ENCODE assay signal across 9 mouse cellular contexts in the genomic region with DNA sequence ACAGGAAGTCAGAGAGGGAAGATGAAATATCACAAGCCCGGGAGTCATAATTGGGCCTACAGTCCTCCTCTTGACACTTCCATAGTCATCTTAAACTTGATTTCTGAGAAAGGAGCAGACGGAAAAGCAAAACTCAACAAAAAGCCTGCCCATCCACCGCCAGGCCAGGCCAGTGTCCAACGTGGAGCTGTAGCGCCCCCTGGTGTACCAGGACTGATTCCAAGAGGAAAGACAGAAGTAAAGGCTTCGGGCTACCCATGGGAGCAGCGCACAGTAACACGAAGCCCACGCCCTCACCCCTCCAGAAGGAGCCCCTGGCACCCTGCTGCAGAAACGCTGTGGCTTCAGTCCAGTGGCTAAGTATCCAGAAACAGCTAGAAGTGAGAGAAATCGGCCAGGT. TPM values are rescaled to one million over a fixed set of nuclear protein-coding genes. Genes with fewer than 3 reads are reported as not detected.
DNase-seq lines count a peak whose midpoint lies in the region; ATAC-seq lines count a peak whose summit lies in the region.
"Had no signal": no experiment of that assay in that cellular context is flagged by ENCODE, and none has a peak within 500 bp of the region (broad histone marks: within the 10 kb centered on the region; RNA-seq: fewer than 3 reads in every experiment).

No protein-coding gene starts in this region.

- H3K27ac ChIP-seq in embryonic facial prominence, embryonic 14.5 days (replicated peaks; ENCODE audit: low read depth, low read length): no peak overlapping the region
- H3K27ac ChIP-seq in heart, embryonic 16.5 days (ENCODE audit: low read length): no peak overlapping the region
- no peak overlapping the region for H3K27ac ChIP-seq in liver, embryonic 16.5 days (ENCODE audit: low read length)
- H3K27ac ChIP-seq: macrophage had no signal

- no peak overlapping the region for H3K9ac ChIP-seq in embryonic facial prominence, embryonic 14.5 days (ENCODE audit: low read depth, low read length)
- H3K9ac ChIP-seq in heart, embryonic 16.5 days (ENCODE audit: low read length): no peak overlapping the region
- no peak overlapping the region for H3K9ac ChIP-seq in liver, embryonic 16.5 days (ENCODE audit: low read depth, low read length)

- H3K4me3 ChIP-seq in embryonic facial prominence, embryonic 14.5 days (ENCODE audit: low read depth, low read length): no peak overlapping the region
- H3K4me3 ChIP-seq in heart, embryonic 16.5 days (ENCODE audit: low read length): no peak overlapping the region
- no peak overlapping the region for H3K4me3 ChIP-seq in liver, embryonic 16.5 days (ENCODE audit: low read depth, low read length)

- no peaks in the 10 kb centered on the region for H3K27me3 ChIP-seq in embryonic facial prominence, embryonic 14.5 days (replicated peaks; ENCODE audit: control insufficient read depth, insufficient read depth, low read length)
- peaks cover 5% of the 10 kb centered on the region for H3K27me3 ChIP-seq in heart, embryonic 16.5 days (ENCODE audit: control insufficient read depth, insufficient read depth, low read length)
- no peaks in the 10 kb centered on the region for H3K27me3 ChIP-seq in liver, embryonic 16.5 days (ENCODE audit: control insufficient read depth, insufficient read depth, low read depth, low read length)

- 5% methylated on average over 11 of the region's 11 CpGs for WGBS in embryonic facial prominence, embryonic 14.5 days
- 6% methylated on average over 11 of the region's 11 CpGs for WGBS in heart, embryonic 16.5 days
- 5% methylated on average over 11 of the region's 11 CpGs for WGBS in liver, embryonic 16.5 days (ENCODE audit: insufficient replicate concordance)

- ATAC-seq in embryonic facial prominence, embryonic 14.5 days (ENCODE audit: low read depth): peak; percentile 83
- peak; percentile 35; the same call in 1 of the 2 replicates for ATAC-seq in heart, embryonic 16.5 days (replicated peaks; ENCODE audit: extremely low read depth, insufficient read depth, low FRiP score)
- ATAC-seq in liver, embryonic 16.5 days (ENCODE audit: low read depth): 0 out of 2 replicates have a peak, but pooled peaks have one; percentile 32

- peak overlapping the region; percentile 34 for H3K4me2 ChIP-seq in embryonic facial prominence, embryonic 14.5 days (ENCODE audit: low read depth, low read length)
- H3K4me2 ChIP-seq in heart, embryonic 16.5 days (ENCODE audit: low read depth, low read length): peak overlapping the region; percentile 43; the same call in 1 of the 2 replicates
- H3K4me2 ChIP-seq in liver, embryonic 16.5 days (ENCODE audit: low read depth, low read length): no peak overlapping the region

- H3K36me3 ChIP-seq in embryonic facial prominence, embryonic 14.5 days (ENCODE audit: control insufficient read depth, insufficient read depth, low read length): no peaks in the 10 kb centered on the region
- no peaks in the 10 kb centered on the region for H3K36me3 ChIP-seq in heart, embryonic 16.5 days (ENCODE audit: control insufficient read depth, insufficient read depth)
- no peaks in the 10 kb centered on the region for H3K36me3 ChIP-seq in liver, embryonic 16.5 days (ENCODE audit: control insufficient read depth, insufficient read depth)

- peak; percentile 85 for DNase-seq in CD4-positive helper T cell, adult 2 months (ENCODE audit: low read depth, low spot score)
- DNase-seq in adrenal gland, postnatal 25 days: peak; percentile 92
- peak; percentile 89 for DNase-seq in embryonic facial prominence, embryonic 14.5 days (ENCODE audit: low spot score)
- peak; percentile 82 to 97 for DNase-seq in kidney, postnatal 36 days
- peak; percentile 88 for DNase-seq in ovary, postnatal 10 days (ENCODE audit: low spot score)
- DNase-seq in thymus, postnatal 10 days (ENCODE audit: low spot score in 2 of 2): peak; percentile 85 to 97

- H3K9me3 ChIP-seq in embryonic facial prominence, embryonic 14.5 days (ENCODE audit: control insufficient read depth, low read length): no peaks in the 10 kb centered on the region
- no peaks in the 10 kb centered on the region; the same call in 1 of the 2 replicates for H3K9me3 ChIP-seq in heart, embryonic 16.5 days (replicated peaks; ENCODE audit: control insufficient read depth, low read length)
- H3K9me3 ChIP-seq in liver, embryonic 16.5 days (replicated peaks; ENCODE audit: control insufficient read depth, low read length): no peaks in the 10 kb centered on the region

- no peaks in the 10 kb centered on the region for H3K4me1 ChIP-seq in embryonic facial prominence, embryonic 14.5 days (ENCODE audit: control insufficient read depth, insufficient read depth, low read length)
- no peaks in the 10 kb centered on the region for H3K4me1 ChIP-seq in heart, embryonic 16.5 days (ENCODE audit: control insufficient read depth, insufficient read depth, low read length)
- H3K4me1 ChIP-seq in liver, embryonic 16.5 days (ENCODE audit: control insufficient read depth, low read depth, low read length): peaks cover 6% of the 10 kb centered on the region

RNA-seq across cellular contexts. Expression of a gene that starts 6.5 kb away (rescaled TPM):
- total RNA-seq in adrenal gland, postnatal 25 days (2021): not detected in 2 replicates
- polyA plus RNA-seq in embryonic facial prominence, embryonic 14.5 days (2014; fragmentation: Nextera tagmentation; extraction: Ambion mirVana): 0.75 and 1.1 TPM in 2 replicates
- polyA plus RNA-seq in heart, embryonic 16.5 days (2015; fragmentation: Nextera tagmentation; extraction: Ambion mirVana): 0.35 and 0.87 TPM in 2 replicates
- not detected in 2 replicates for polyA plus RNA-seq in liver, embryonic 16.5 days (2015; fragmentation: Nextera tagmentation; extraction: Ambion mirVana)
- polyA plus RNA-seq: macrophage had no signal

RNA-seq across cellular contexts. Expression of a gene that starts 17.3 kb away (rescaled TPM):
- not detected in 2 replicates for total RNA-seq in adrenal gland, postnatal 25 days (2021)
- polyA plus RNA-seq in embryonic facial prominence, embryonic 14.5 days (2014; fragmentation: Nextera tagmentation; extraction: Ambion mirVana): 1.3 and 1.4 TPM in 2 replicates
- 0.87 and 1.3 TPM in 2 replicates for polyA plus RNA-seq in heart, embryonic 16.5 days (2015; fragmentation: Nextera tagmentation; extraction: Ambion mirVana)
- not detected in 2 replicates for polyA plus RNA-seq in liver, embryonic 16.5 days (2015; fragmentation: Nextera tagmentation; extraction: Ambion mirVana)
- polyA plus RNA-seq: macrophage had no signal

Comparison
In these comparisons a context has a peak if more than half of its experiments do, and no peak if none do; other contexts are left out.
1. ATAC-seq: peak in every context shown above with its lines; median percentile 83 in embryonic facial prominence, embryonic 14.5 days; 35 in heart, embryonic 16.5 days; 32 in liver, embryonic 16.5 days.